Mouse (Mus musculus): ENCODE results near the gene Lrrc28.
A peak's percentile ranks its signal among the peaks of the same experiment; 100 is the strongest.

Lrrc28 gene

GRCm38 (mm10) chr7:67596322-67596721 is 48.7 kb downstream of the Lrrc28 start:
- DNase-seq (ENCODE audit: low spot score in 2 of 2) = no peak

DNA sequence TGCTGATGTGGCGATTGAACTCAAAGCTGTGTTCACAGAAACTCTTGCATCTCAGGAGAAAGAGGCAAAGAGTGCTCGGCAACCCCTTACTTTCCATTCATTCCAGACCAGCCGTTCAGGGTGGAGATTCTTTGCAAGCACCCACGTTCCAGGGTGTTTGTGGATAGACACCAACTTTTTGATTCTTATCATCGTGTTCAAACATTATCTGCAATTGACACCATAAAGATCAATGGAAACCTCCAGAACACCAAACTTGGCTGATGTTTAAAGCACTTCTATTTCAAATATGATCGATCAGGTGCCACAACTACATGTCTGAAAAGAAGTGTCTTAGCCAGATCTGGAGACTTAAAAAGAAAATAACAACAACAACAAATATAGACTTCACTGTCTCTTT is 51.2 kb downstream of the Lrrc28 start:
- DNase-seq (ENCODE audit: low spot score in 2 of 2) = no peak

GRCm38 (mm10) chr7:67592670-67593069 is 52.4 kb downstream of the Lrrc28 start:
- DNase-seq (ENCODE audit: low spot score in 2 of 2) = no peak

DNA sequence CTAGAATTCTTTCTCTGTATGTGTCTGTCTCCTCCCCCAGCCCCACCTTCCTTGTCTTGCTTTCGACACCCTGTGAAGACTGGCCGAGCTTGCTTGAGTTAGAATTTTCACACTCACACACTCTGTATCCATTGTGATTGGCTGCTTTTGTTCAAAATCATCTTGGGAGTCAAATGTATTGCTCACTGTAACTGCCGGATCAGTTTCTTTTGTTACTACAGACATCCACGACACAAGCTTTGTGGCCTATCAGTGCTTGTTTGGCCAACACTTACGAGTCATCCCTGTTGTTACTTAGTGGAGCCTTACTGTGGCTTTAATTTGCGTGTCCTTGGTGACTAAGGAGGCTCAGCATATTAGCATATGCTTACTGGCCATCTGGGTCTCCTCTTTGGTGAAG is 56.3 kb downstream of the Lrrc28 start:
- DNase-seq (ENCODE audit: low spot score in 2 of 2) = no peak

DNA sequence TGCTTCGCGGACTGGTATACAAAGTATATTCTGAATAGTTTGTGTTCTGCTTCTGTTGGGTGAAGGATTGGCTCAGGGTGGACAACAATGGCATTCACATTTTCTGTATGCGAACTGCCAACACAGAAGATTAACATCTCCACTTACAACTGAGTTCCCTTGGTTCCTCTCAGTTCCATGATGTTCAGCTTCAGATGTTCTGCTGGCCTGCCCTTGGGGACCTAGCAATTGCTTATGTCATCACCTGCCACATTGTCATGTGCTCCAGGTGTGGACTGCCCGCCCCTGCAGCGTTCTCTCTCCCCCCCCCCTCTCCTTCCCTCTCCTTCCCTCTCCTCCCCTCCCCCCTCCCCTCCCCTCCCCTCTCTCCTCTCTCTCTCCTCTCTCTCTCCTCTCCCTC is 58.6 kb downstream of the Lrrc28 start:
- no peak for DNase-seq (ENCODE audit: low spot score in 2 of 2)

DNA sequence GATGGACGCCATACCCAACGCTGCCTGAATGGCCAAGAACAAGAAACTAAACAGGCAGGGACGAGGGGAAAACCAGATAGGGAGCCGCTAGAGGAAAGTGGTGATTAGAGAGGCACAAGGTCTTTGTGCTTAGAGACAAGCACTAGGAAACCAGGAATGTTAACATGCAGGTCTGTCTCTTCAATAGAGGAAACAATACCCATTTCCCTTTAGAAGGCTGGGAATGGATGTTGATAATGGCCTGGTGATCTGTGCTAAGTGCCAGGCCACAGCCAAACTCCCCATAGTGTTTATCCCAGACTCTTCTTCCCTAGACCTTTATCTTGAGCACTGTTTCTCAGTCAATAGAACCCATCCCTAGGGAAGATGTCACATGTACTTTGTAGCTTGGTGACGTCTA is 61.2 kb downstream of the Lrrc28 start:
- DNase-seq (ENCODE audit: low spot score in 2 of 2) = no peak

DNA sequence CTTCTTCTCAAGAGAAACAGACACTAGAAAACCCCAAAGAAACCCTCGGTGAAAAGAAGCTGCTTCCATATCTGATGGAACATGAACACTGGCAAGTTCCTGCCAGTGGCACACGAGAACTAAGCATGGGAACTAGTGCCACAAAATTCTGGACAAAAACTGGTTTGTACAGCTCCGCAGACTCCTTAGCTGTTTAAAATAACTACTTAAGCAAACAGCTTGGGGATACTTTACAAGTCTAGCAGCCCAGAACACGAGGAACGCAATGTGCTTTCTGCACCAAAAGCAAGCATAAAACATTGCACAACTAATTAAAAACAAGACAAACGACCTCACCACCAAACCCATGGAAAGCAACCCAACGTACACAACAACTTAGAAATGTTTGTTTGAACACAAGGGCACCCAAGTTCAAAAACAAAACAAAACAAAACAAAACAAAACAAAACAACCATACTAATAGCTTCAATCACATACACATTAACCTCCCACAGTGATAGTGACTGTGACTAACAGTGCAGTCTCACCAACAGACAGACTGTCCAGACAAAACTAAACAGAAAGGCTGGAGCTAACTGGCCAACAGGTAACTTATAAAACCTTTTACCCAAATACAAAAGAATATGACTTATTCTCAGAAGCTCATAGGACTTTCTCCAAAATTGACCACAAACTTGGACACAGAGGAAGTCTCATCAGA is 66.1 kb downstream of the Lrrc28 start:
- no peak for DNase-seq (ENCODE audit: low spot score in 2 of 2)

GRCm38 (mm10) chr7:67578044-67578443 is 67.0 kb downstream of the Lrrc28 start:
- DNase-seq (ENCODE audit: low spot score in 2 of 2) = no peak

DNA sequence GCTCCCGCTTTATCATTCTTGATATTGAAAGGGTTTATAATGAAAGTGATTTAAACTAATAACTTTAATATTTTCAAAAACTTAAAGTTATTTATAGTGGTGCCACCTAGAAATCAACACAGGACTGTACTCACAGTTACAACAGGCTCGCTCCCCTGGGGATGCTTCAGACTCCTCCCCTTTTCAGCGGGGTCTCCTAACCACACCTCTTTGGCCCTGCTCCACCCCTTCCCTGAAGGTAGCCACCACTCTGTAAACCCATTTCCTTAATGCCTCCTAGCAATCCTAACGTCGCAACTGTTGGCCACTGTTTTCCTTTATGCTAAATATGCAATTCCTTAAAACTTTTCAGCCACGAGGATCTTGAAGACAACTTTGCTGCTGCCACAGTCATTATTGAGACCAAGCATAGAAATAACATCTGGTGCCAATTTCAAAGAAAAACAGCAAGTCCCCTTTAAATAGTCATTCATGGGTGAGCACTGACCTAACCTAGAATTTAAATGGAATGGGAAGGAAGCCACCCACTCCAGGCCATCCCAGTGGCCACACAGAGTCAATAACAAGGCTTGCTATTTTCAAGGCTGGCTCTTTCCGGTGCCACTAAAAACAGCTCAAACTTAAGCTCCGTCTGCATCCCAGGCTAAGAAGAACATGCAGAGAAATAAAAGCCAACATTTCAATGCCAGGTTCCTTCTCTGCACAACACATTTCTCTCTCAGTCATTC is 78.4 kb downstream of the Lrrc28 start:
- DNase-seq (ENCODE audit: low spot score in 2 of 2) = no peak

DNA sequence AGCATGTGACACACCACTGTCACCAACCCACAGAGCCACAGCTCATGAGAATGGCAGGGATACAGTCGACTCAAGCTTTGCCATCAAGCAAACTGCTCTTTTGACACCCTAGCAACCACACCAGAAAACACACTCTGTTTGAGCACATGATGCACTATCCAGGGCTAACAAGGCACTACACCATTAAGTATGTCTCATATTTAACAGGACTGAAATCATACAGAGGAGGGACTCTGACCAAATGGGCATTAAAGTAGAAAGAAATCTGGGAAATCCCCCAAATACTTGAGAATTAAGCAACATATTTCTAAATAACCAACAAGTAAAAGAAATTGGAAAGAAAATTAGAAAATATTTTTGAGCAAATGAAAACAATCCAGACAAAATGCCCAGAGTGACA is 79.9 kb downstream of the Lrrc28 start:
- no peak for DNase-seq (ENCODE audit: low spot score in 2 of 2)

GRCm38 (mm10) chr7:67562176-67562575 is 82.9 kb downstream of the Lrrc28 start:
- DNase-seq (ENCODE audit: low spot score in 2 of 2) = no peak

GRCm38 (mm10) chr7:67559486-67559885 is 85.6 kb downstream of the Lrrc28 start:
- no peak for DNase-seq (ENCODE audit: low spot score in 2 of 2)

DNA sequence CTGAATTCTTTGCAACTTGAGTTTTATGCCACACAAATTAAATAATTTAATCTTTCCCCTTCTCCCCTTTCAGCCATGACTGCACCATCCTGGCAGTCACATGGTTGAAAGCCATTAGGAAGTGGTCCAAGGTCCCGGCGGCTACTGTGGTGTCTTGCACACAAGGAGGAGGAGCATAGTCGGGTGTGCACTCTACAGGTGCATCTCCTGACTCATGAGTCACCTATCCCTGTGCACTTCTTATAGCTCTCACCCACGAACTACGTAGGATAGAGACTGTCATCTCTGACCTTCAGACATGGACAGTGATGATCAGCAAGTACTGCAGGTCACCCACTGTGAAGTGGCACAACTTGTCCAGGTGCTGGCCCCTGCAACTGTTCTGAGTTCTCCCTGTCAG is 86.8 kb downstream of the Lrrc28 start:
- no peak for DNase-seq (ENCODE audit: low spot score in 2 of 2)

DNA sequence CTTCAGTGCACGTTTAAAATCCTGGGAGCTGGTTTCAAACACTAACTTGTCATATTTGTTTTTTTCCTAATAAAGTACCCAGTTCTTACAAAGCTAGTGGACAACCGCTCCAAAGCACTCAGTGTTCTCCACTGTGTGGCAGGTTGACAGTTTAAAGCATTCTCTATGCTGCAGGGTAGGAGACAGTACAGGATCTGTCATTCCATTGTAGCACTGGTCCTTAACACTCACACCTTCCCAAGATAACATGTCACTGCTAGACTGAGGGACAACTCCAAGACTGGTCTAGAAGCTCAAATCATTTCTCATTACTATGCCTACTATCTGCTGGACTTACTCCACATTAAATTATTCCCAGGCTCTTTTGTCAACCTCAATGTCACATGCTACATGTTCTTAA is 90.2 kb downstream of the Lrrc28 start:
- no peak for DNase-seq (ENCODE audit: low spot score in 2 of 2)

- no peak for DNase-seq (ENCODE audit: low spot score in 2 of 2)
These were observed 93.8 kb downstream of the Lrrc28 start for GRCm38 (mm10) chr7:67551242-67551641.

- DNase-seq (ENCODE audit: low spot score in 2 of 2) = peak; percentile 42 to 72
These were observed 96.0 kb downstream of the Lrrc28 start for GRCm38 (mm10) chr7:67549073-67549561.

DNA sequence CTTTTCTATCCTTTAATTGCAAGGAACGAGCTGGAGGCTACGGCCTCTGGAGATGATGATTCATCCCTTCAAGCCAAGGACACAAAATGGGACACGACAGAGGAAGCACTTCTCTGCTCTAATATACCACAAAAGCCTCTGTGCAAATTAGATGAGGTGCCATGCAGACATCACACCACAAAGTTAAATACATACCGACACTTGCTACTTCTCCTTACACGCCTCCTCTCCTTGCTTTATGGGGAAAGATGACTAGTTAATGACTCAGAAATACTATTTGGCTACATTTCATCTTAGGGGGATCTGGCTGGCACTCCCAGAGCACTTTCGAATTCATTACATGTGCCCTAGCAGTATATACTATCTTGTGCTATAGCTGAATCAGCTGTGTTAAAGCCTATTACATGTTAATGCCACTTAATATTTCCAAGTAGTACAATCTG is 96.4 kb downstream of the Lrrc28 start:
- DNase-seq (ENCODE audit: low spot score in 2 of 2) = no peak

DNA sequence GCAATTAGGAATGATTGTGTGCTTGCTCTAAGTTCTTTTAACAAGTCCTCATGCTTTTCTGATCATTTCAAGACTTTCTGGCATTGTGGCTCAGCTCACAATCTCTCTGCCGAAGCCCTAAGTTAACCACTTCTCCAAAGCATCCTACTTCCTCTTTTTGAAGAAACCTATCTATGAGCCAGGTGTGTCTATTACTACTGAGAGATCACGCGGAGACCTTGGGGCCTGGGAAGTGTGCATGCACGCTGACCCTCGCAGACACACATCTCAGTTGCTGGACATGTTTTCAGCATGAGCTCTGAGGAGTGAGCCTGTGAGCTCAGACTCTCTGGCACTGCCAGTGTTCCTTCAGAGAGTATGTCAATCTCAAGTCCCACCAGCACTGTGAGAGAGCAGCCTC is 98.8 kb downstream of the Lrrc28 start:
- no peak for DNase-seq (ENCODE audit: low spot score in 2 of 2)

DNA sequence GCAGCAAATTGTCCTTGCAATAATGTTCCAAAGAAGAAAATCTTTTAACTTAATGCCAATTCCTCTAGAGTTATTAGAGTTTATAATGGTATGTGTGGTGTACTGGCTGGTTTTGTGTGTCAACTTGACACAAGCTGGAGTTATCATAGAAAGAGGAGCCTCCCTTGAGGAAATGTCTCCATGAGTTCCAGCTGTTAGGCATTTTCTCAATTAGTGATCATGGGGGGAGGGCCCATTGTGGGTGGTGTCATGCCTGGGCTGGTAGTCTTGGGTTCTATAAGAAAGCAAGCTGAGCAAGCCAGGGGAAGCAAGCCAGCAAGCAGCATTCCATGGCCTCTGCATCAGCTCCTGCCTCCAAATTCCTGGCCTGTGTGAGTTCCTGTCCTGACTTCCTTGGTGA is 100.5 kb downstream of the Lrrc28 start:
- DNase-seq (ENCODE audit: low spot score in 2 of 2) = no peak

DNA sequence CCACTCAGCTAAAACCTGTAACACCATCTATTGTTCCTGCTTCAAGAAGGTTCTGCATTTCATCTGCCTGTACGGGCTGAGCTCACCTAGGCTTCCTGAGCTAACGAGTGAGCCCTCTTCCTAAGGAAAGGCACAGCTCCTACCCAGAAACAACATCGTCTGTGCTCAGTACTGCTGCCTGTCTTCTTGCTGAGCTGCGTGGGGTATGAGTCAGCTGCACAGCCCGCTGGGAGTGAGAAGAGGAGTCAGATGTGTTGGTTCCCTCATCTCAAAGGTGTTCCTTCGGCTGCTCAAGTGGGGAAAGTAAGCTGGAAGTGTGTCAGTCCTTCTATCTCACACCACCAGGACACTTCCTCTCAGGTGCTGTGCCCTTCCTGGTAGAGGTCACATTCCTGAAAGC is 101.4 kb downstream of the Lrrc28 start:
- DNase-seq (ENCODE audit: low spot score in 2 of 2) = no peak

GRCm38 (mm10) chr7:67536588-67537372 is 108.3 kb downstream of the Lrrc28 start:
- DNase-seq (ENCODE audit: low spot score in 2 of 2) = no peak

GRCm38 (mm10) chr7:67535941-67536340 is 109.1 kb downstream of the Lrrc28 start:
- DNase-seq (ENCODE audit: low spot score in 2 of 2) = no peak

DNA sequence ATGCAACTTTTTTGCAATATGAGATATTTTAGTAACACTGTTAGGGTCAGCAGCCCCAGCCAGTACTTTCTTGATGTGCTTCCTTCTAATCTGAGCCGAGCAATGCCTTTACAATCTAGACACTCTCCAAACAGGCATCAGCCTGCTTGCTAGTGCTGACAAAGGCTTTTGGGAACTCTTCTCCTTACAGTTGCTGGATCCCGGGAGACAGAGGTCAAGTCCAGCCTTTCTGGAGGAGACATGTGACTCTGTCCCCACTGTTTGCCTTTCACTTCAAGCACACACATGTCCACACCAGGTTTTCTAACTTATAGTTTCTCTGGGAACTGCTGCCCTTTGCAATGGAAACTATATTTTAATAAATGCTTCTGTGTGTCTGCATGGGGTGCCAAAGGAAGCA is 114.1 kb downstream of the Lrrc28 start:
- DNase-seq (ENCODE audit: low spot score in 2 of 2) = no peak
